Mouse (Mus musculus) lung, adult 2 months (tissue): Measurements from ENCODE around the gene Rras.

Source experiments
- CTCF ChIP-seq: fragments of 200-500 bp; IDR thresholded peaks from 2 replicates; pipeline ENCODE4 v1.5.1; 2011; ENCODE audit warnings: mild to moderate bottlenecking, low read length, control low read depth; ENCODE audit not compliant: insufficient read depth
- POLR2A ChIP-seq: fragments of 200-500 bp; IDR thresholded peaks from 2 replicates; pipeline ENCODE4 v1.6.1; 2011; ENCODE audit warnings: low read depth, mild to moderate bottlenecking, control low read depth, low read length, borderline replicate concordance; ENCODE audit errors: extremely low read depth

GRCm38 (mm10) chr7:45027761-45028160 lies 10.0 kb downstream of the Rras start:
- TF ChIP-seq POLR2A (no peak), CTCF (no peak)
